Mouse (Mus musculus) lung, postnatal 0 days (tissue): ENCODE measurements around the gene Sncb.

Source experiments
- CTCF ChIP-seq: IDR thresholded peaks from 2 replicates; pipeline ENCODE4 v1.5.1; 2016; ENCODE audit warnings: antibody characterized with exemption, mild to moderate bottlenecking
- EP300 ChIP-seq: IDR thresholded peaks from 2 replicates; pipeline ENCODE4 v1.6.1; 2016; ENCODE audit warnings: antibody characterized with exemption, mild to moderate bottlenecking, control low read depth

DNA sequence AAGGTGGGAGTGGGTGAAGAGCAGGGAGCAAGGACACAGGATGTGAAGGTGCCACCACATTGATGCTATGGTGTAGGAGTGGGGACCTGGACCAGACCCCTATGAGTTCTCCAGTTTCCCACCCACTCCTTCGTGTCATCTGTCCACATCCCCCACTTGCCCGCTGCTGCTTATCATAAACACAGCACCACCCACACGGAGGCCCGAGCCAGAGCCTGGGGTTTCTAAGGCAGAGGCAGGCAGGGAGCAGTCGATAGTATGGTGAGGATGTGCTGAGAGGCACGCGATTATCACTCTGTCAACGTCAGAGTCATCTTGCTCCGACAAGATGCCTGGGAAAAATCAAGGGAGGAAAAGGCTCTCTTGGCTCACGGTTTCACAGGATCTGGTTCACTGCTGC is 32.3 kb upstream of the Sncb start:
- no peak for TF ChIP-seq CTCF
- no peak for TF ChIP-seq EP300
